Mouse (Mus musculus) Muller cell, postnatal 12 days (primary cell): ENCODE measurements around the gene Apoc4.

Experiments used
- DNase-seq: peaks from one replicate; pipeline ENCODE4 v3.0.0-alpha.2; 2015; ENCODE audit errors: inconsistent ontology term

Gene Apoc4

DNA sequence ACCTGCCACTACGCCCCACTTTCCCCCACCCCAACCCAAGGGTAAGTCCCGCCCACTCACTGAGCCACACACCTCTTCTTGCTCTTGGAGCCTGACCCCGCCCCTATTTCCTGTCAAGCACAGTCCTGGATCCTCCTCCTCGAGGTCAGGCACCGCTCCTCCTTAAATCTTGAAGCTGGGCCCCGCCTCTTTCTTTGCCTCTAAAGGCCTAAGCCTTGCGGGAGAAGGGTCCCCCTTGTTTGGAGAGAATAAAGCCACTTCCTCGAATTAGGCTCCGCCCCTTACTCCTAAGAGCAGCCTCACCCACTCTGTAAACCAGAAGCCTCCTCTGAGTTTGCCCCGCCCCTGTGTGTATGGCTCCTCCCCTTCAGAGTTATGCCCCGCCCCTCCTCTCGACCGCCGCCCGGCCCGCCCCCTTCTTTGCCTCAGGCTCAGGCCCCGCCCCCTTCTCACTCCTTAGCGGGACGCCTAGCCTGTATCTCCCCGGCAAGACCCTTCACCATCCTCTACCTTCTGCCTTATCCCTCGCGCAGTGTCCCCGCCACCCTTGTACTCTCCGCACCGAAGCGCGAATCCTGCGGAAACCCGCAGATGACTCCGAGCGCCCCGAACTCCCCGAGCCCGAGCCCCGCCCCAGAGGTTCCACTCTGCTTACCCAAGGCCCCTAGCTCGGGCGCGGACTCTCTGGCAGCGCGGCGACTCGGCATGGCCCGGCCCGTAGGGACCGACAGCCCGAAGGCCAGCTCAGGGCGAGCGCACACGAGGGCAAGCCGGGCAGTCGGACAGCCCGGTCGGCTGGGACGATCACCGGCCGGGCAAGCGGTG is 52.5 kb downstream of the Apoc4 start:
- peak; percentile 99 for DNase-seq

DNA sequence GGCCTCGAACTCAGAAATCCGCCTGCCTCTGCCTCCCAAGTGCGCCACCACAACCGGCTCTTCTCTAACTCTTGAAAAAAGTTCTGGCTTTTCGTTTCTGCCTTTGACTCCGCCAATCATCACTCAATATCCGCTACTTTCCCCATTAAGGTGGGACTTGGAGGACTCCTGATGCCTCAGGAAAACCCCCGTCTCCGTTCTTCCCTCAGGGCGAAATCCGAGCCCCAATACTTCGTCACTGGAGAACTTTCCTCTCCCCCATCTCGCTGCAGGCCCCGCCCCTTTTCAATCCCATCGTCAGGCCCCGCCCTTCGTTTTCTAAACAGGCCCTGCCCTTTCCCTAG is 53.1 kb downstream of the Apoc4 start:
- no peak for DNase-seq
